Mouse (Mus musculus): ENCODE data around the gene Tekt3.

DNA sequence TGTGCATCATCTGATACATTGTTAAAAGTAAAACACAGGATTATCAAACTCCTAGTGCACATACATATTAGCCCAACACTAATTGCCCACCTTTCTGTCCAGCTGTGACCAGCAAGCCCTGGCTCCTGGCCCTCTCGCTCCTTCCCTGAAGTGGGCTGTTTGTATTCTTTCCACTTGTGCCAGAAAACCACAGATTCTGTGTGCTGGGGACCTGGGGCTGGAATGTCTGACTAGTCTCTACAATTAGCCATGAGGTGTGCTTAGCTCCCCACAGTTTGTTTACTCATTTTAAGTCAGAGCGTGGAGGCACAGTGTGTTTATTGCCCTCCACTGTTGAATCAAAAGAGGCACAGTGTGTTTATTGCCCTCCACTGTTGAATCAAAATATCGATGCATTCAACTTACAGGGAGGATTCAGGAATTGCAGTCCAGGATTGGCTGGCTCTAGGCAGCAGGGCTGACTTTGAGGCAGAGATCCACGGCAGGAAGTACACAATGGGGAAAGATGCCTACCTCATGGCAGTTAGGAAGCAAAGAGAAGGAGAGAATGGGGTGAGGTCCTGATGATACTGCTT lies 61.4 kb downstream of the Tekt3 start:
- TF ChIP-seq HCFC1 (IDR thresholded peaks at IDR 0.05; ENCODE audit: borderline replicate concordance, insufficient read depth, low read length) (no peak), ZC3H11A (IDR thresholded peaks at IDR 0.05; ENCODE audit: borderline replicate concordance, low read depth, low read length) (no peak)

Measured in ES-E14 (cell line).